Mouse (Mus musculus): Measurements from ENCODE around the gene Atxn7. TPM values are rescaled to one million over a fixed set of nuclear protein-coding genes. Genes with fewer than 3 reads are reported as not detected.
"Not testable (repeated sequence)": the region's sequence is repeated elsewhere in the genome, so short reads cannot be mapped to it uniquely, and the experiment has no call there.

The Atxn7 gene
- total RNA-seq (2017), result 25.4 and 33.5 TPM in 2 replicates

GRCm38 (mm10) chr14:13961401-13962112 is at the start of gene Atxn7, which contains the start of gene Thoc7:
Gene Atxn7, plus strand, starts transcription at chr14:13961440.
Gene Thoc7, minus strand, starts transcription at chr14:13961852.
- peak; percentile 24 to 57 for ATAC-seq (replicated peaks in 1 of 2; ENCODE audit: insufficient read depth in 1 of 2, low FRiP score in 2 of 2, low TSS enrichment in 1 of 2, low read depth in 1 of 2, poor library complexity in 2 of 2, severe bottlenecking in 2 of 2)

- no peak for ATAC-seq (replicated peaks in 1 of 2; ENCODE audit: insufficient read depth in 1 of 2, low FRiP score in 2 of 2, low TSS enrichment in 1 of 2, low read depth in 1 of 2, poor library complexity in 2 of 2, severe bottlenecking in 2 of 2)
Measured at GRCm38 (mm10) chr14:13914387-13915082, 46.7 kb upstream of the Atxn7 start, which contains the start of gene Gm281. Gene Gm281, minus strand, starts transcription at chr14:13914478.

- ATAC-seq (replicated peaks in 1 of 2; ENCODE audit: insufficient read depth in 1 of 2, low FRiP score in 2 of 2, low TSS enrichment in 1 of 2, low read depth in 1 of 2, poor library complexity in 2 of 2, severe bottlenecking in 2 of 2), result no peak
Measured at GRCm38 (mm10) chr14:13915207-13915606, 46.0 kb upstream of the Atxn7 start.

GRCm38 (mm10) chr14:13917208-13917607 is 44.0 kb upstream of the Atxn7 start:
- no peak for ATAC-seq (replicated peaks in 1 of 2; ENCODE audit: insufficient read depth in 1 of 2, low FRiP score in 2 of 2, low TSS enrichment in 1 of 2, low read depth in 1 of 2, poor library complexity in 2 of 2, severe bottlenecking in 2 of 2)

GRCm38 (mm10) chr14:13917630-13918029 is 43.6 kb upstream of the Atxn7 start:
- peak; percentile 91 to 93 for ATAC-seq (replicated peaks in 1 of 2; ENCODE audit: insufficient read depth in 1 of 2, low FRiP score in 2 of 2, low TSS enrichment in 1 of 2, low read depth in 1 of 2, poor library complexity in 2 of 2, severe bottlenecking in 2 of 2)

GRCm38 (mm10) chr14:13933290-13934051 is 27.8 kb upstream of the Atxn7 start:
- ATAC-seq (replicated peaks in 1 of 2; ENCODE audit: insufficient read depth in 1 of 2, low FRiP score in 2 of 2, low TSS enrichment in 1 of 2, low read depth in 1 of 2, poor library complexity in 2 of 2, severe bottlenecking in 2 of 2), result peak; percentile 77 to 80

GRCm38 (mm10) chr14:13934052-13934371 is 27.2 kb upstream of the Atxn7 start:
- peak; percentile 35 to 36; a peak in 1 of 4 replicates for ATAC-seq (replicated peaks in 1 of 2; ENCODE audit: insufficient read depth in 1 of 2, low FRiP score in 2 of 2, low TSS enrichment in 1 of 2, low read depth in 1 of 2, poor library complexity in 2 of 2, severe bottlenecking in 2 of 2)

- no peak for ATAC-seq (replicated peaks in 1 of 2; ENCODE audit: insufficient read depth in 1 of 2, low FRiP score in 2 of 2, low TSS enrichment in 1 of 2, low read depth in 1 of 2, poor library complexity in 2 of 2, severe bottlenecking in 2 of 2)
Measured at GRCm38 (mm10) chr14:13944686-13945085, 16.6 kb upstream of the Atxn7 start.

GRCm38 (mm10) chr14:13948345-13948744 is 12.9 kb upstream of the Atxn7 start:
- no peak for ATAC-seq (replicated peaks in 1 of 2; ENCODE audit: insufficient read depth in 1 of 2, low FRiP score in 2 of 2, low TSS enrichment in 1 of 2, low read depth in 1 of 2, poor library complexity in 2 of 2, severe bottlenecking in 2 of 2)

- peak; percentile 68 to 87; a peak in 3 of 4 replicates for ATAC-seq (replicated peaks in 1 of 2; ENCODE audit: insufficient read depth in 1 of 2, low FRiP score in 2 of 2, low TSS enrichment in 1 of 2, low read depth in 1 of 2, poor library complexity in 2 of 2, severe bottlenecking in 2 of 2)
Measured at GRCm38 (mm10) chr14:13950401-13950800, 10.8 kb upstream of the Atxn7 start.

GRCm38 (mm10) chr14:13952151-13952550 is 9.1 kb upstream of the Atxn7 start:
- ATAC-seq (replicated peaks in 1 of 2; ENCODE audit: insufficient read depth in 1 of 2, low FRiP score in 2 of 2, low TSS enrichment in 1 of 2, low read depth in 1 of 2, poor library complexity in 2 of 2, severe bottlenecking in 2 of 2), result not testable (repeated sequence)

GRCm38 (mm10) chr14:13960079-13960478 is 1.2 kb upstream of the Atxn7 start:
- ATAC-seq (replicated peaks in 1 of 2; ENCODE audit: insufficient read depth in 1 of 2, low FRiP score in 2 of 2, low TSS enrichment in 1 of 2, low read depth in 1 of 2, poor library complexity in 2 of 2, severe bottlenecking in 2 of 2), result peak; percentile 37 to 38; a peak in 2 of 4 replicates

- peak; percentile 61 to 65 for ATAC-seq (replicated peaks in 1 of 2; ENCODE audit: insufficient read depth in 1 of 2, low FRiP score in 2 of 2, low TSS enrichment in 1 of 2, low read depth in 1 of 2, poor library complexity in 2 of 2, severe bottlenecking in 2 of 2)
Measured at GRCm38 (mm10) chr14:13960482-13961325, 536 bp upstream of the Atxn7 start.

GRCm38 (mm10) chr14:13962476-13962875 is 1.2 kb downstream of the Atxn7 start:
- no peak for ATAC-seq (replicated peaks in 1 of 2; ENCODE audit: insufficient read depth in 1 of 2, low FRiP score in 2 of 2, low TSS enrichment in 1 of 2, low read depth in 1 of 2, poor library complexity in 2 of 2, severe bottlenecking in 2 of 2)

- ATAC-seq (replicated peaks in 1 of 2; ENCODE audit: insufficient read depth in 1 of 2, low FRiP score in 2 of 2, low TSS enrichment in 1 of 2, low read depth in 1 of 2, poor library complexity in 2 of 2, severe bottlenecking in 2 of 2), result no peak
Measured at GRCm38 (mm10) chr14:13963527-13963926, 2.3 kb downstream of the Atxn7 start.

GRCm38 (mm10) chr14:13967607-13968006 is 6.4 kb downstream of the Atxn7 start:
- ATAC-seq (replicated peaks in 1 of 2; ENCODE audit: insufficient read depth in 1 of 2, low FRiP score in 2 of 2, low TSS enrichment in 1 of 2, low read depth in 1 of 2, poor library complexity in 2 of 2, severe bottlenecking in 2 of 2), result no peak

- no peak for ATAC-seq (replicated peaks in 1 of 2; ENCODE audit: insufficient read depth in 1 of 2, low FRiP score in 2 of 2, low TSS enrichment in 1 of 2, low read depth in 1 of 2, poor library complexity in 2 of 2, severe bottlenecking in 2 of 2)
Measured at GRCm38 (mm10) chr14:13968476-13968875, 7.2 kb downstream of the Atxn7 start.
